In the genomic region with DNA sequence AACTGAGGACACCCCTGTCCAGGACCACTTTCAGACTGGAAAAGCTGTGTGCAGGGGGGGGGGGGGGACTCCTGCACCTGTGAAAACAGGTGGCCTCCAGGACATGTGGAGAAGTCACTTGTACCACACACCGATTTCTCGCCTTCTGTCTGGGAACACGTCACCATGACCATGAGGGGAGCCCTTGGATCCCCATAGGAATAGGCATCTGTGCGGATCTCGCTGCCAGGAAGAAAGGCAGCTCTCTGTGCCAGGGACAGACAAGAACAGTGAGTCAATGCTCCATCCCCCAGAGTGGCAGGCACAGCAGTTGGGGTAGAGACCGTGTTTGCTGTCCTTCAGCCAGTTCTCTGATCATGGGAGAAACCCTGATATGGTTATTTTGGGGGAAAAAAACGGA, we compare ENCODE assay signal across 13 mouse cellular contexts.
A peak's percentile ranks its signal among the peaks of the same experiment; 100 is the strongest.
DNase-seq lines count a peak whose midpoint lies in the region; ATAC-seq and TF ChIP-seq lines count a peak whose summit lies in the region.
"Had no signal": no experiment of that assay in that cellular context is flagged by ENCODE, and none has a peak within 500 bp of the region (broad histone marks: within the 10 kb centered on the region; RNA-seq: fewer than 3 reads in every experiment).

No protein-coding gene starts in this region.

- TF ChIP-seq POLR2A in kidney, adult 2 months (IDR thresholded peaks at IDR 0.05; ENCODE audit: low read depth, low read length): no peak

- H3K36me3 ChIP-seq in megakaryocyte, embryonic 14.5 days (replicated peaks; ENCODE audit: low read length): no peaks in the 10 kb centered on the region
- no peaks in the 10 kb centered on the region for H3K36me3 ChIP-seq in kidney, adult 2 months (ENCODE audit: control insufficient read depth, insufficient read depth, low read length)
- H3K36me3 ChIP-seq: lung, embryonic 15.5 days; midbrain, embryonic 15.5 days had no signal

- H3K4me1 ChIP-seq in megakaryocyte, embryonic 14.5 days: no peaks in the 10 kb centered on the region
- no peaks in the 10 kb centered on the region for H3K4me1 ChIP-seq in kidney, adult 2 months (ENCODE audit: control insufficient read depth, insufficient read depth, low read length)
- H3K4me1 ChIP-seq: lung, embryonic 15.5 days had no signal

- no peak for TF ChIP-seq CTCF in kidney, adult 2 months (conservative IDR thresholded peaks at IDR 0.05; ENCODE audit: insufficient read depth, insufficient read length, low read depth, low read length)

- 80% methylated on average over 7 of the region's 7 CpGs for WGBS in kidney, adult 2 months

- peaks cover 55% of the 10 kb centered on the region for H3K9me3 ChIP-seq in megakaryocyte, embryonic 14.5 days
- H3K9me3 ChIP-seq: lung, embryonic 15.5 days; midbrain, embryonic 15.5 days had no signal

- H3K4me3 ChIP-seq in megakaryocyte, embryonic 14.5 days (replicated peaks): peak overlapping the region; percentile 59
- no peak overlapping the region for H3K4me3 ChIP-seq in kidney, adult 2 months (ENCODE audit: insufficient read depth, low read depth, low read length)
- H3K4me3 ChIP-seq: lung, embryonic 15.5 days; midbrain, embryonic 15.5 days had no signal

- DNase-seq in cerebellum, postnatal 10 days: peak; percentile 53 to 71
- DNase-seq in layer of hippocampus, adult 8-10 months (ENCODE audit: low spot score in 2 of 2): peak; percentile 58 to 63
- DNase-seq in right cerebral cortex, postnatal 25 days: peak; percentile 54
- no peak for DNase-seq in thymus, postnatal 14 days
- DNase-seq in kidney, adult 2 months: no peak
- DNase-seq: adrenal gland, postnatal 14 days; kidney, postnatal 14 days had no signal

- H3K27ac ChIP-seq in kidney, adult 2 months (ENCODE audit: insufficient read depth, low read depth, low read length): no peak overlapping the region
- H3K27ac ChIP-seq: lung, embryonic 15.5 days; midbrain, embryonic 15.5 days had no signal

- no peaks in the 10 kb centered on the region for H3K27me3 ChIP-seq in megakaryocyte, embryonic 14.5 days (replicated peaks)
- H3K27me3 ChIP-seq in kidney, adult 2 months (replicated peaks; ENCODE audit: control insufficient read depth, insufficient read depth, low read length): no peaks in the 10 kb centered on the region
- H3K27me3 ChIP-seq: lung, embryonic 15.5 days; midbrain, embryonic 15.5 days had no signal

- no peak for ATAC-seq in megakaryocyte, adult 5-6 weeks (ENCODE audit: poor library complexity, severe bottlenecking)
- no peak for ATAC-seq in CD4-positive, CD25-positive, alpha-beta regulatory T cell, adult 4 months
- ATAC-seq: inflammation-experienced regulatory T-cells, adult 6 months had no signal

Comparison
In these comparisons a context has a peak if more than half of its experiments do, and no peak if none do; other contexts are left out.
1. DNase-seq: peak in cerebellum, postnatal 10 days (2 of 2), layer of hippocampus, adult 8-10 months (2 of 2) and right cerebral cortex, postnatal 25 days (single experiment); none in thymus, postnatal 14 days (single experiment) and kidney, adult 2 months (single experiment).